Mouse (Mus musculus): ENCODE measurements around the gene Tor1b. TPM values are rescaled to one million over a fixed set of nuclear protein-coding genes. Genes with fewer than 3 reads are reported as not detected.

Tor1b gene
- total and polyA plus RNA-seq, 3 experiments: 23.1 to 31.1 (median 25.3) TPM

DNA sequence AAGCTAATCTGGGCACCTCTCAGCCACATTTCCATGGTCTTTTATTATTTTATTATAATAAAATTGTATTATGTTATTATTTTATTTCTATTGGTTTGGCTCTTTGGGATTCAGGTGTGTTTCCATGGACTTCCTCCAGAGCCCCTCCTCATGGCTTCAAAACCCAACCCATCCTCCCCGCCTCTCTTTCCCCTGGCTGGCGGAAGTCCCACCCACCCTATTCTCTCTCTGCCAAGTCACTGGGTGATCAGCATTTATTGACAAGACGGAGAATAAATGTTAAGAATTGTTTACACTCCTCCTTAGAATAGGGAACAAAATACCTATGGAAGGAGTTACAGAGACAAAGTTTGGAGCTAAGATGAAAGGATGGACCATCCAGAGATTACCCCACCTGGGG, 16.0 kb upstream of the Tor1b start:
- Histone ChIP-seq H3K4me3 (replicated peaks in 1 of 3; ENCODE audit: low read depth in 2 of 3, low read length in 2 of 3, poor library complexity in 1 of 3) (no peak overlapping the region), H3K27ac (ENCODE audit: insufficient read depth, low read depth) (no peak overlapping the region), H3K4me1 (ENCODE audit: control insufficient read depth in 1 of 2, insufficient read depth in 2 of 2) (peaks cover 6 to 16% of the 10 kb centered on the region in 2 experiments), H3K79me2 (replicated peaks; ENCODE audit: control insufficient read depth, extremely low read depth, insufficient read depth, poor library complexity, severe bottlenecking) (no peaks in the 10 kb centered on the region), H3K9ac (ENCODE audit: insufficient read depth, low read depth) (no peak overlapping the region), H3K9me3 (replicated peaks; ENCODE audit: low read length) (peaks cover 2% of the 10 kb centered on the region), H3K4me2 (ENCODE audit: insufficient read depth, low read depth, poor library complexity, severe bottlenecking) (no peak overlapping the region), H3K27me3 (replicated peaks) (no peaks in the 10 kb centered on the region), H3K36me3 (replicated peaks in 1 of 2; ENCODE audit: control insufficient read depth in 1 of 2, insufficient read depth in 1 of 2, low read length in 1 of 2) (no peaks in the 10 kb centered on the region)
- no peak for DNase-seq (ENCODE audit: extremely low read depth)
- dilution Hi-C loops (cut with MboI; ENCODE audit: extremely low pct_ligation_motif_present, extremely low pct_unique_long_range_greater_than_20kb, low sequenced_read_pairs) (no loop called here), in situ Hi-C loops (cut with MboI; ENCODE audit: low pct_ligation_motif_present, low pct_unique_long_range_greater_than_20kb, low sequenced_read_pairs) (loop anchor here (10.0 kb wide), 1 partner anchor 502 kb away; no protein-coding TSS in a partner anchor)
- TF ChIP-seq JUND (conservative IDR thresholded peaks at IDR 0.05; ENCODE audit: low read depth, low read length) (no peak), IRF4 (IDR thresholded peaks at IDR 0.05; ENCODE audit: low read depth, low read length) (no peak), NRF1 (IDR thresholded peaks at IDR 0.05; ENCODE audit: low read depth, low read length) (no peak), EP300 (IDR thresholded peaks at IDR 0.05; ENCODE audit: low read length) (no peak), RCOR1 (conservative IDR thresholded peaks at IDR 0.05; ENCODE audit: low read depth, low read length) (no peak), NELFE (IDR thresholded peaks at IDR 0.05; ENCODE audit: low read depth, low read length) (no peak), MAX (IDR thresholded peaks at IDR 0.05; ENCODE audit: low read length) (no peak), MXI1 (IDR thresholded peaks at IDR 0.05; ENCODE audit: low read depth, low read length) (no peak), ZMIZ1 (IDR thresholded peaks at IDR 0.05; ENCODE audit: low read depth, low read length) (no peak), TBP (conservative IDR thresholded peaks at IDR 0.05; ENCODE audit: low read depth, low read length) (no peak), USF1 (IDR thresholded peaks at IDR 0.05; ENCODE audit: low read depth, low read length) (no peak), CHD1 (IDR thresholded peaks at IDR 0.05; ENCODE audit: low read depth, low read length) (no peak), RAD21 (IDR thresholded peaks at IDR 0.05; ENCODE audit: low read depth, low read length) (no peak), GABPA (IDR thresholded peaks at IDR 0.05; ENCODE audit: insufficient replicate concordance, low read depth, low read length) (no peak), E2F4 (IDR thresholded peaks at IDR 0.05; ENCODE audit: insufficient replicate concordance, low read depth, low read length) (no peak), ZC3H11A (IDR thresholded peaks at IDR 0.05; ENCODE audit: low read depth, low read length) (no peak), SIN3A (IDR thresholded peaks at IDR 0.05; ENCODE audit: low read length) (no peak)

- dilution Hi-C loops (cut with MboI; ENCODE audit: extremely low pct_ligation_motif_present, extremely low pct_unique_long_range_greater_than_20kb, low sequenced_read_pairs): no loop called here
Observed at GRCm38 (mm10) chr2:30937731-30938130, 15.0 kb upstream of the Tor1b start.

More at GRCm38 (mm10) chr2:30937731-30938130, 15.0 kb upstream of the Tor1b start:
- no peak for DNase-seq (ENCODE audit: extremely low read depth)
- Histone ChIP-seq H3K9me3 (replicated peaks; ENCODE audit: low read length) (no peaks in the 10 kb centered on the region), H3K4me2 (ENCODE audit: insufficient read depth, low read depth, poor library complexity, severe bottlenecking) (no peak overlapping the region), H3K79me2 (replicated peaks; ENCODE audit: control insufficient read depth, extremely low read depth, insufficient read depth, poor library complexity, severe bottlenecking) (no peaks in the 10 kb centered on the region), H3K4me3 (replicated peaks in 1 of 3; ENCODE audit: low read depth in 2 of 3, low read length in 2 of 3, poor library complexity in 1 of 3) (no peak overlapping the region), H3K9ac (ENCODE audit: insufficient read depth, low read depth) (no peak overlapping the region), H3K27me3 (replicated peaks) (no peaks in the 10 kb centered on the region), H3K36me3 (replicated peaks in 1 of 2; ENCODE audit: control insufficient read depth in 1 of 2, insufficient read depth in 1 of 2, low read length in 1 of 2) (no peaks in the 10 kb centered on the region), H3K4me1 (ENCODE audit: control insufficient read depth in 1 of 2, insufficient read depth in 2 of 2) (peaks cover 2 to 11% of the 10 kb centered on the region in 2 experiments; a peak in 3 of 4 replicates), H3K27ac (ENCODE audit: insufficient read depth, low read depth) (no peak overlapping the region)
- no peak for TF ChIP-seq JUND (conservative IDR thresholded peaks at IDR 0.05; ENCODE audit: low read depth, low read length)
- TF ChIP-seq KAT2A (IDR thresholded peaks at IDR 0.05; ENCODE audit: insufficient replicate concordance, low read length): no peak
- TF ChIP-seq CHD2 (IDR thresholded peaks at IDR 0.05; ENCODE audit: low read length): no peak
- no peak for TF ChIP-seq HCFC1 (IDR thresholded peaks at IDR 0.05; ENCODE audit: low read depth, low read length)
- TF ChIP-seq MAFK (IDR thresholded peaks at IDR 0.05; ENCODE audit: insufficient replicate concordance, low read length): no peak
- no peak for TF ChIP-seq RCOR1 (conservative IDR thresholded peaks at IDR 0.05; ENCODE audit: low read depth, low read length)
- TF ChIP-seq TCF12 (IDR thresholded peaks at IDR 0.05; ENCODE audit: low read depth, low read length): no peak
- TF ChIP-seq BHLHE40 (IDR thresholded peaks at IDR 0.05; ENCODE audit: low read depth, low read length): no peak
- no peak for TF ChIP-seq GABPA (IDR thresholded peaks at IDR 0.05; ENCODE audit: insufficient replicate concordance, low read depth, low read length)
- in situ Hi-C loops (cut with MboI; ENCODE audit: low pct_ligation_motif_present, low pct_unique_long_range_greater_than_20kb, low sequenced_read_pairs): loop anchor here (10.0 kb wide), 1 partner anchor 503 kb away; no protein-coding TSS in a partner anchor
